Mouse (Mus musculus) c-Kit-negative CD71-positive TER-119-positive erythroid progenitor cells, embryonic 14.5 days (primary cell): ENCODE results near the gene Cst7.

Experiments used
- DNase-seq: peaks from one replicate; pipeline ENCODE4 v3.0.0-alpha.2; 2013; ENCODE audit warnings: low read depth, low spot score

Cst7 gene

DNA sequence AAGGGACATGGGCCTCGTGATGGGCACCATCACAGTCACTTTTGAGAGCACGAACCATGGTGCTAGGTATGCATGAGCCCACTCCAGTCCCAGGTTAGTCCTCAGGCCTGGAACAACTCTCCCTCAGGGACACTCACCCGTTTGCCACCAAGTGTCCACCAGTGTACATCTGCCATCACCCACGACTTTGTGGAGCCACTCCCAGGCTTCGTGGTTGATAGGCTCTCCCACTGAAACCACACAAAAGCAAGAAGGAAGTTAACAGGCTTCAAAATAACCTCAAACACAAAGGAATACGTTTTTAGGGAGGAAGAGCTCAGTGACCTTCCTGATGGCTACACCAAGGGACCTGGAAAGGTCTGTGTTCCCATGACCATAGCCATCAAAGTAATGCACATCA is 56.9 kb downstream of the Cst7 start:
- no peak for DNase-seq
